Mouse (Mus musculus): ENCODE measurements around the gene 2310034G01Rik.

The 2310034G01Rik gene

DNA sequence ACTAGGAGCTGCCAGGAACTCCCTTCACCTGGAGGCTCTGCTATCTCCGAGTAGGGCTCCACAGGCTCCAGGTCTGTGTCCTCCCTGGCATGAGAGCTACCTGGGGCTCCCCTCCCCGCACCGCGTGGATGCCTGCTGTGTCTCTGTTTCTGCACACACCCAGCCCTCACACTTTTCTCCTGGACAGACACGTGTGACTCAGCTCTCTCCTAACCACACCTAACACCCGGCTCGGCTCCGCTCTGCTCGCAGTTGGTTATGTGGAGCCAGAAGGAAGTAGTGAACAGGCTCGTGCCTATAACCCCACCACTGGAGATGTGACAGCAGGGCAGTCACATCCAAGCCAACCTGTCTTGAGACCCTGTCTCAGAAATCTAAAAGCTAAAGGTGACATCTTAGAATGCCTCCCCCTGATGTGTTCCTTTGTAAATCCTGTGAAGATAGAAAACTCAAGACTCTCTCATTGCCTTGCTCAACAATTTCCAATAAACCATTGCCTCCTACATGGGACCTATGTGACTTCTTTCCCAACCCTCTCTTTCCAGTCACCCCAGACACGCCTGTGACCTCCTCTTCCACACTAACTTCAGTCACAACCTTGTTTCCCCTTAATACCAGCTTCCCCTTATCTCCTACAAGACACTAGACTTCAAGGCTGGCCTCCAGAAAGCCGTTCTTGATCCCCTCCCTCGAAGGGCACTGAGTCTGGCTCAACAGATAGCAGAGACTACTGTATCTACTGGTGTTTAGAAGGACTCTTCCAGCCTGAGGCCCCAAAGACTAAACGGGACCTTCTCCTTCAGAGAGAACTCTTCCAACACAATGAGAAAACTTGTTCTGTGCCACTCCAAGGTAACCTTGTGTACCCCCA is 35.0 kb downstream of the 2310034G01Rik start:
- peak in 1 of 2 experiments; percentile 17 for DNase-seq (ENCODE audit: low spot score in 2 of 2)

DNA sequence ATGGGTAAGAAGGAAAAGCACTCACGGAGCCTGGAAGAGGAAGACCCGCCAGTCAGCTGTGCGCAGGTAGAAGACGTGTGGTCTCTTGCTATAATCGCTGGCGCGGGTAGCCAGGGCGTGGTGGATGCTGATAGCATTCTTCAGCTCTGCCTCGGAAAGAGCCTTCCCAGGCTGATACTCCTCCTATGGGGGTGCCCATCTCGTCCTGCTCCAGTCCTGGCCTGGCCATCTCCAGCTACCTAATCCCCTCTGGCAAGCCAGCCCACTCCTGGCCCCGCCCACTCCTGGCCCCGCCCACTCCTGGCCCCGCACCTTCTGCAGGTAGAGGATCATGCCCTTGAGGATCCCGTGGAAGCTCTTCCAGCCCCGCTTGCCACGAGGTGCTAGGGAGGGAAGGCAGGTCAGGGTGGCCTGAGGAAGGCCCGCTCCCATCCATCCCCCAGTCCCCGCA is 35.9 kb downstream of the 2310034G01Rik start:
- DNase-seq (ENCODE audit: low spot score in 2 of 2) = peak in 1 of 2 experiments; percentile 59

DNA sequence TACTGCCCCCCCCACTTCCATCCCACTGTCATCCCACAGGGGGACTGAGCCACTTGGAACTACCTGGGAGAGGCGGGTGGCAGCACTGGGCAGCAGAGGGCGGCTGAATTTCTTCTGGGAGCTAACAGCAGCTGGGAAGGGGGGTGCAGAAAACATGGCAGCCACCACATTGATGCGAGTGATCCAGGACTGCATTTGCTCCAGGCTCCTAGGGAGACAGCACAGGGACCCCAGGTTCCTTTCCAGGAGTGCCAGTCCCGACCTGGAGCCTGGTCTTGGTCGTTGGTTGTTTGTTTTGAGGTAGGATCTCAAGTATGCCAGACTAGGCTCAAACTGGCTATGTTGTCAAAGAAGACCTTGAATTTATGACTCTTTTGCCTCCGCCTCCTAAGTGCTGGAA is 36.5 kb downstream of the 2310034G01Rik start:
- no peak for DNase-seq (ENCODE audit: low spot score in 2 of 2)

DNA sequence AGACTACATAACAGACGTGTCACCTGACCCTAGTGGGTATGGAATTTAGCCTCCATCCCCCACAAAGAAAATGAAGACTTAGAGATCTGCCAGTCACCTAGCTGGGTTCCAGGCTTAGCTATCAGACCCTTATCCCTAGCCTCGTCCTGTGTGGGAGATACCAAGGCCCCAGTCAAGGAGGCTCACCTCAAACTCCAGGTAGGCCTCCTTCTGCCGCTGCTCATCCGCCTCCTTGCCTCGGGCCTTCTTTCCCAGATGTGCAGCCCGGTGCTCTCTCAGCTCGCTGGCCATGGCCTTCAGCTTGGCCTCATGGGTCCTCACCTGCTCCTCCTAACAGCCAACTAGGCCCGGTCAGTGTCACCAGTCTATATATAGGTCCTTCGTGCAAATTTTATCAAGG is 37.0 kb downstream of the 2310034G01Rik start:
- no peak for DNase-seq (ENCODE audit: low spot score in 2 of 2)

DNA sequence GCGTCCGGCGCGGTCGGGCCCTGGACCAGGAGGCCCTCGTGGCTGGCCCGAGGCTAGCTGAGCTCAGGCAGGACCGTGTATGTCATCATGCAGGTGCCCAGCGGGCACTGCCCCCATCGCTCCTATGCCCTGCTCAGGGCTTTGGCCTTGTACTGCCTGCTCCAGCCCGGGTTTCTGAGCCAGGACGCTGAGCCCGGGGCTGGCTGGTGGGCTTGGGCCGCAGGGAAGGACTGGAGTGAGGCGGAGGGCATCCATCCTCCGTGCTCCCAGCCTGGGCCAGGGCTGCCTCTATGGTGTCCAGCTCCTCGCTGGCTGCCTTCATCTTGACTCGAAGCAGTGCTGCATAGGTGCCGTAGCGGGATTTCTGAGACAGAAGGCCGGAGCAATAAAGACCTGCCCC is 37.5 kb downstream of the 2310034G01Rik start:
- no peak for DNase-seq (ENCODE audit: low spot score in 2 of 2)

DNA sequence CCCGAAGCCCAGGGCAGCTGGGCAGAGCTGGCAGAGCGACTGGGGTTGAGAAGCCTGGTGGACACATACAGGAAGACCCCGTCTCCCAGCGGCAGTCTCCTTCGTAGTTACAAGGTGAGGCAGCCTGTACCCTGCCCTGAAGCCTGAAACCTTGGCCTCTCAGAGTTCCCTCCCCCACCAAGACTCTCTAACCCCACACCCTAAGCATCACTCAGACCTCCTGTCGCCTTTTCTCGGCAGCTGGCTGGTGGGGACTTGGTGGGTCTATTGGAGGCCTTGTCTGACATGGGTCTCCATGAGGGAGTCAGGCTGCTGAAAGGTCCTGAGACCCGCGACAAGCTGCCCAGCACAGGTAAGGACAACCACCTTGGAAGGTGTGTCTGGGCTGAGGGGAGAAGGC is 38.8 kb downstream of the 2310034G01Rik start:
- DNase-seq (ENCODE audit: low spot score in 2 of 2) = no peak

GRCm38 (mm10) chr19:46310312-46310865 is 39.7 kb downstream of the 2310034G01Rik start:
- peak in 1 of 2 experiments; percentile 16 for DNase-seq (ENCODE audit: low spot score in 2 of 2)

DNA sequence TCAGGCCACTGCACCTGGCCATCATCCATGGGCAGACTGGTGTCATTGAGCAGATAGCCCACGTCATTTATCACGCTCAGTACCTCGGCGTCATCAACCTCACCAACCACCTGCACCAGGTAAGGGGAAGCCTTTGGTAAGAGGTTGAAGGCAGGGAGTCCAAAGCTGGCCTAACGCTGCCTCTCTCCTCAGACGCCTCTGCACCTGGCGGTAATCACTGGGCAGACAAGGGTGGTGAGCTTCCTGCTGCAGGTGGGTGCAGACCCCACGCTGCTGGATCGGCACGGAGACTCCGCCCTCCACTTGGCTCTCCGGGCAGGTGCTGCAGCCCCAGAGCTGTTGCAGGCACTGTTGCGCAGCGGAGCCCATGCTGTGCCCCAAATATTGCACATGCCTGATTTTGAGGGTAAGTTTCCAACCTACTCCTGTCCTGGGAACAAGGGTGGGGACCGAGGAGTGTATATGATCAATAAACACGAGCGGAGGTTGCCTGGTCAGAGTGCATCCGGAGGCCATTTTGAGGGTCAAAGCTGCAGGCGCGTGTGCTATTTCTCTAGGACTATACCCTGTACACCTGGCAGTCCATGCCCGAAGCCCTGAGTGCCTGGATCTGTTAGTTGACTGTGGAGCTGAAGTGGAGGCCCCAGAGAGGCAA is 40.3 kb downstream of the 2310034G01Rik start:
- no peak for DNase-seq (ENCODE audit: low spot score in 2 of 2)

DNA sequence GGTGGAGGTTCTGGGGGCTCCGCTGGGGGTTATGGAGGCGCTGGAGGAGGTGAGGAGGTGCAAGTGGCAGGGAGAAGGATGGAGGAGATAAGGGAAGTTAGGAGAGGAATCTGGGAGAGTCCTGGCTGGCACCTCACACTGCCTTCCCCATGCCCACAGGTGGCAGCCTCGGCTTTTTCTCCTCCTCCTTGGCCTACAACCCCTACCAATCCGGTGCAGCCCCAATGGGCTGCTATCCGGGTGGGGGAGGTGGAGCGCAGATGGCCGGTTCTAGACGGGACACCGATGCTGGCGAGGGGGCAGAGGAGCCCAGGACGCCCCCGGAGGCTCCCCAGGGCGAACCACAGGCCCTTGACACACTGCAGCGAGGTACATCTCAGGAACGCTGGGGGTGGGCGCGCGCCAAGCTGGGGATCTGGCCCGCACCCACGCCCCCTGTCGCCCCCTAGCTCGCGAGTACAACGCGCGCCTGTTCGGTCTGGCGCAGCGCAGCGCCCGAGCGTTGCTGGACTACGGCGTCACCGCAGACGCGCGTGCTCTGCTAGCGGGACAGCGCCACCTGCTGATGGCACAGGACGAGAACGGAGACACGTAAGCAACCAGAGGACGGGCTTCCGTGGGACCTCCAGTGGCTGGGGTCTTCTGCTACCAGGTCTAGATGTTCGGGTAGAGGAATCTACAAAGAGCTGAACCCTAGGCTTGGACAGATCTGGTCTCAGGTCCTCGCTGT is 41.2 kb downstream of the 2310034G01Rik start:
- DNase-seq (ENCODE audit: low spot score in 2 of 2) = peak; percentile 76 to 89

GRCm38 (mm10) chr19:46308303-46308702 is 41.8 kb downstream of the 2310034G01Rik start:
- no peak for DNase-seq (ENCODE audit: low spot score in 2 of 2)

DNA sequence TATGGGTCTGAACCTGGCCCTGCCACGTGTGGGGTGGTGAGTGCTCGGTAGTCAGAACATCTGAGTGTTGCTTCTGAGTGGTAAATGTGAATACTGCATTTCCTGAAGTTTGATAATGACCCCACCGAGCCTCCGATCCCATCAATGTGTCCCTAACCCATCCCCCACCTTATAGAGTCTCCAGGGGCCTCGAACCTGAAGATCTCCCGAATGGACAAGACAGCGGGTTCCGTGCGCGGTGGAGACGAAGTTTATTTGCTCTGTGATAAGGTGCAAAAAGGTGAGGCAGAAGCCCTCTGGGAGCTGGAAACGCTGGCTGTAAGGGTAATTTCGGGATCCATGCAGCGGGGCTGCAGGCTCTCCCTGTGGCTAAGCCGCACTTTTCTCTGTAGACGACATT is 42.3 kb downstream of the 2310034G01Rik start:
- no peak for DNase-seq (ENCODE audit: low spot score in 2 of 2)

DNA sequence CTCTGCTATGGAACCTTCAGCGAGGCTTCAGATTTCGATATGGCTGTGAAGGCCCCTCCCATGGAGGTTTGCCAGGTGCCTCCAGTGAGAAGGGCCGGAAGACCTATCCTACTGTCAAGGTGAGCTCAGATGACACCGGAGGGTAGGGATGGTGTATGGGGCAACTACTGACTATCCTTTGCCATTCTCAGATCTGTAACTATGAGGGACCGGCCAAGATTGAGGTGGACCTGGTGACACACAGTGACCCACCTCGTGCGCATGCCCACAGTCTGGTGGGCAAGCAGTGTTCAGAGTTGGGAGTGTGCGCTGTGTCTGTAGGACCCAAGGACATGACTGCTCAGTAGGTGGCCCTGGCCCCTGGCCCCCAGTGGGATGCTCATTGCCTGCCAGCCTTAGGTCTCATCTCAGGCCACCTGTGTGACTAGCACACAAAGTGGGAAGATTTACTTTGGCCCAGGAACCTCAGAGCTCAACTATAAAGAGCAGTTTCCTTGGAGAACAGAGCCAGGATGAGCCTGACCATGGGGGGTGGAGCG is 43.3 kb downstream of the 2310034G01Rik start:
- DNase-seq (ENCODE audit: low spot score in 2 of 2) = no peak

- DNase-seq (ENCODE audit: low spot score in 2 of 2) = no peak
Observed at GRCm38 (mm10) chr19:46306268-46306610, 43.9 kb downstream of the 2310034G01Rik start.

DNA sequence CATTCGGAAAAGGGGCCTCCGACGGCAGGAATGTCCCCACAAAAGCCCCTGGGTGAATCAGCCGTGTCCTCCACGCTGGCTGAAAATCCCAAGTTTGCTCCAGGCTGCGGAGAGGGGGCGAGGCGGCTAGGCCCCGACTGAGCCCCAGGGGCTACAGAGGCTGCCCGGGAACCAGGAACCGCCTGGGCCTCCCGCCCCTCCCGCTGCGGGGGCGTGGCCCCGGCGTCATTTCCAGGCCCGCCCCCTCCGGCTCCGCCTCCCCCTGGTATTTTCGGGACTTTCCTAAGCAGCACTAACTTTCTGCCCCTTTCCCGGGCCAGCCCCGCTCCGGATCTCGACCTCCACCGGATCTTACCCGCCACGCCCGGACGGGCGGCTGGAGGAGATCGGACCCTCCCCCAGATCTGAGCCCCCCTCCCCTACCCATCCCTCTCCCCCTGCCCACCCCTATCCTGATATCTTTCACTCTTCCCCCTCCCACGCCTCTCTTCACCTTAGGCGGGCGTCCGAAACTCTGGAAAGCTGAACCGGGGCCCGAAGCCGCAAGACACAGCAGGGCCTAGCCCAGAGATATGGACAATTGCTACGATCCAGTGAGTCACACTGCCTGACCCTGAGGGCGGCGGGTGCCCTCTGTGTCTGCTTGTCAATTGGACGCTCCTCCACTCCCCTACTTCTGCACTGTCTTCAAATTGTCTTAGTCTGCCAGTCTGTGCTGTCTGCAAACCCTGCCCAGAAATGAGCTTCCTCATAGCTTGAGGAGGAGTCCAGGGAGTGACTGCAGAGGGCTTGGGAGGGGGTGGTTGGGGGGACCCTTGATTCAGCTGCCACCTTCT is 44.5 kb downstream of the 2310034G01Rik start:
- DNase-seq (ENCODE audit: low spot score in 2 of 2) = peak; percentile 85 to 88

- no peak for DNase-seq (ENCODE audit: low spot score in 2 of 2)
Observed at GRCm38 (mm10) chr19:46304908-46305333, 45.2 kb downstream of the 2310034G01Rik start.

DNA sequence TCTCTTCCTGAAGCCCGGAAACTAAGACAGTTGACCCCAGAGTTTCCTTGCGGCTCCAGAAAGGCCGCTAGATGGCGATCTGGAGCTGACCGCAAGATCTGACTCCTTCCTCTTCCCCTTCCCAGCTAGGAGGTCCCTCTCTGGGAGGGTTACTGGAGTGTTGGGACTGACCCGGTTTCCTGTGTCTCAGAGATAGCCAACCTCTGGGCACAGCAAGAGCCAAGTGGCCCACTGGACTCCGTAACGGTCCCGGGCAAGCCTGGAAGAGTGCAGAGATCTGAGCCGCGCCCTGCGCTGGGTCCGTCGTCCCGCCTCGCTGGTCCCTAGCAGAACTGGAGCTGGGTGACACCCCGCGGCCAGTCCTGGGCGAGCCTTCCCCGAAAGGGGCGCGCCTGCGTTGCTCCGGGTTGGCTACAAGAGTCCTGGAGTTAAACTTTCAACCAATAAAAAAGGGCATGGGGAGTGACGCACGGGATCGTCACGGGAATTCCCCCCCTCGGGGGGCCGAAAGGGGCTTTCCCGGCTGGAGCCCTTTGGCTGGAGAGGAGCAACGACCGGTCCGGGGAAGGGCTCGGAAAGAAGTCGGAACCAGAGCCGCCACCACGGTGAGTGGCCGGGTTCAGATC is 45.8 kb downstream of the 2310034G01Rik start, which contains the start of gene Nfkb2:
Gene Nfkb2 (plus strand): TSS at position 105 of the 626 bp plus-strand sequence.
- DNase-seq (ENCODE audit: low spot score in 2 of 2) = peak; percentile 93 to 95

GRCm38 (mm10) chr19:46303251-46304215 is 46.6 kb downstream of the 2310034G01Rik start:
- no peak for DNase-seq (ENCODE audit: low spot score in 2 of 2)

- peak in 1 of 2 experiments; percentile 26 for DNase-seq (ENCODE audit: low spot score in 2 of 2)
Observed at GRCm38 (mm10) chr19:46302551-46302950, 47.6 kb downstream of the 2310034G01Rik start.

Data from urinary bladder, postnatal 4 days (tissue).